Mouse (Mus musculus) brain, embryonic 14.5 days (tissue): ENCODE data around the gene Clstn3.

Experiments used
- CTCF ChIP-seq: fragments of 200-500 bp; IDR thresholded peaks from 2 replicates; pipeline ENCODE4 v1.5.1; 2012; ENCODE audit warnings: inconsistent platforms, mild to moderate bottlenecking, moderate library complexity, borderline replicate concordance; ENCODE audit not compliant: insufficient read depth, insufficient read length; ENCODE audit errors: extremely low read depth
- POLR2A ChIP-seq: fragments of 200-500 bp; IDR thresholded peaks from 2 replicates; pipeline ENCODE4 v1.6.1; 2012; ENCODE audit warnings: mild to moderate bottlenecking, inconsistent platforms, borderline replicate concordance; ENCODE audit not compliant: poor library complexity, insufficient read depth, insufficient read length, severe bottlenecking; ENCODE audit errors: extremely low read depth

- TF ChIP-seq POLR2A (no peak), CTCF (no peak)
These were observed 47.3 kb upstream of the Clstn3 start for GRCm38 (mm10) chr6:124511936-124512335.
